Mouse (Mus musculus) layer of hippocampus, adult 9-11 months (tissue): ENCODE results near the gene Chl1.
A peak's percentile ranks its signal among the peaks of the same experiment; 100 is the strongest.

Source experiments
- DNase-seq: peaks from one replicate; pipeline ENCODE4 v3.0.0; 2022

The Chl1 gene

DNA sequence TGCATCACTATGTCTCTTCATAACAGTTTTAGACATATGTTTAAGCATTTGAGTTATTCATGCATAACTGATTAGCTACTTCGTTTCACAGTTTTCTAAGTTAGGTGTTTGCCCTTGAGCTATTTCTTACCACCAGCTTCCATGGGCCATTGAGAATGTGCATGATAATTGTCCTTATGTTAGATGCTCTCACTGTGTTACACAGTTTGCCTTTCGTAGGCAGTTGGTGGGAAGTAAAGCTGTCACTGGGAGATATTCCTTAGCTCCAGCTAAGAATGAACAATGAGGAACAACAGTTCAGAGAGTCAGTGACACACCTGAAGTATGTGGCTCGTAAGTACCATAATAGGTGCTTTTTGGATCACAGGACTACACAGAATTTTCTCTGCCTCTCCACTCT, 35.9 kb downstream of the Chl1 start:
- no peak for DNase-seq

DNA sequence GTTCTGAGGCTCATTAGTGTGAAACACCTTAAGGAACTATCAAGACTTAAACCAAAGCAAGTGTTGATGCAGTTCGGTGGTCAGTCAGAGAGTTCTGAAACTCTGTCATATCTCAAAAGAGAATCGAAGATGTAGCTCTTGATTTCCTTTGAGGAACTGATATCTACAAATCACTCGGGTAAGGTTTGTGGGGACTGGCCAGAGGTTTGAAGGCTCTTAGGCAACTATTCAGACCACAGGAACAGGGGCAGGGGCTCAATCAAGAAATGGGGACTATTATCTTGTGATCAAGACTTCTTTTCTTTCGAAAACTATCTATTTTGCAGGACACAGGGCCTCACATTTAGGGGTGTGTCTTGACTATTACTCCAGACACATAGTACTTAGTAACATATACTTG, 39.5 kb downstream of the Chl1 start:
- no peak for DNase-seq

DNA sequence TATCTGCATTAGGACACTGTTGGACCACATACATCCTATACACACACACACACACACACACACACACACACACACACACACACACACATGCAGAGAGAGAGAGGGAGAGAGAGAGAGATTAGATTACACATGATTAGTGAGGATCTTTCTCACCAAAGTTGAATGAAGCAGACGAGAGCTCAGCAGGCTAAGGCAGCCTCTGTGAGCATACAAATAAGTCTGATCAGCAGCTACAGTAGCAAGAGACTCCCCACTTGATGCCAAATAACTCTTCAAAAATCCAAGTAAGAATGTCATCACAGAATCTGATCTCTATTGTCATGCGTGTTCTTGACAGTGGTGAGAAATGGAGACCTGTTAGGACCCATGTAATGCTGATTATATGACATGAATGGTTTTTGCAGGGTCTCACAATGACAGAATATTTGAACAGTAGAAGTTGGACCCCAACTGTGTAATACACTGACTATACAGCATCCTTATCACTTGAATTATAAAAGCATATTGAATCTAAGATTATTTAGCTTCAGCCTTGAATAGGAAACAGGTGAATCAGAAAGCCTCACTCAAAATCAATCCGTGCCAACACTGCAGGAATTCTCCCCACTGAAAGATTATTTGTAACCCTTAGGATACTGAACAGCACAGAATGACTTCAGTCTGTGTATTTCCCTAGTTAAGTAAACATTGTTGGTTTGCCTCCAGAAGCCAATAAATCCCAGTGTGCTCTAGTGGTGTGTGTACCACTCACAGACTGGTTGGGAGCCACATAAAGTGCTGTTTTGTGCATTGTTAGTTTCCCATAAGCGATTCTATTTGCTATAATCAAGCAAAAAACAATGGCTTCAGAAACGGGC, 47.9 kb downstream of the Chl1 start:
- no peak for DNase-seq

DNA sequence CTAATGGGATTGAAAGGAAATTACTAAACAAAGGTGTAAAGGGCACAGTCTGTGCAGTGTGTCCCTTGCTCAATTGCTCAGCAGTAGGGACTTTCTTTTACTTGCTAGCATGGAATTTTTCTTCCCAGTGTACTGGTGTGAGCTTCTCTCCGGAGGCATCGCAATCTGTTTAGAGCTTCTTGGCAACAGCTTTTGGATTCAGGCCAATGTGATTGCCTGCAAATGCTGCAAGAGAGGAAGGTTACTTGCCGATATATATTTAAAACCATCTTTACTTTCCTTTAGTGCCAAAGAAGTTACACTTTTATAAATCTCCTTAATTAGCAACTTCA, 48.5 kb downstream of the Chl1 start:
- peak; percentile 78 for DNase-seq

DNA sequence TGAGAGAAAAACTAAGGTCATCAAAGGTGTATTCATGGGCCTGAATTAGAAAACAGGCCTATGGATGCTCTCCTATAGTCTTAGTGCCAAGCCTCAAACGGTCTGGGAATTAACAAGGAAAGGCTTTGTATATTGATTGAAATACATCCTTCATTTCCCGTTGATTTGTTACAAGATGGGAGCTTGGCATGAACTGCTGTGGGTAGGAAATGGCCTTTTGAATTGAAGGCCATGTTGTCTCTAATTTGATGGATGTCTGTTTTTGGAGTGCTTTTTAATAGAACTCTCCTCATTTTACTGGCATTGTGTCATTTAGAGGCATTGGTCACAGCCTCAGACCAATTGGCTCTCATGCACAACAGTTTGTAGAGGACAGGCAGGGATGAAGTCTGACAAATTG, 49.0 kb downstream of the Chl1 start:
- no peak for DNase-seq

DNA sequence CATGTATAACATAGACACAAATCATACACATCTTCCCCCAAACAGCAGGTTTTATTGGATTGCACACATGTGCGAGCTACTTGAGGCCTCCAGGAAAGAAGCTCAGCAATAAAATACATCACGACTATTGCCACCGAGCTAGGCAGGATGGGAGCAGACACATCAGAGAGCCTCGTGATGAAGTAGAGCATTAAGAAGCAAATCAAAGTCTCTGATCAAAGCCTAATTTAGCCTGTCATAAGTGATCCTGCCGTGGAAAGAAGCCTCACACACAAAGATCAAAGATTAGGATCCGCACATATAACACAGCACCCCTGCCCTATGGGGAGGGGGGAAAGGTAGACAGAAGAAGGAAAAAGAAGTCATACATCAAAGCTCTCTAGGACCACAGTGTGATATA, 54.4 kb downstream of the Chl1 start:
- DNase-seq, result no peak

DNA sequence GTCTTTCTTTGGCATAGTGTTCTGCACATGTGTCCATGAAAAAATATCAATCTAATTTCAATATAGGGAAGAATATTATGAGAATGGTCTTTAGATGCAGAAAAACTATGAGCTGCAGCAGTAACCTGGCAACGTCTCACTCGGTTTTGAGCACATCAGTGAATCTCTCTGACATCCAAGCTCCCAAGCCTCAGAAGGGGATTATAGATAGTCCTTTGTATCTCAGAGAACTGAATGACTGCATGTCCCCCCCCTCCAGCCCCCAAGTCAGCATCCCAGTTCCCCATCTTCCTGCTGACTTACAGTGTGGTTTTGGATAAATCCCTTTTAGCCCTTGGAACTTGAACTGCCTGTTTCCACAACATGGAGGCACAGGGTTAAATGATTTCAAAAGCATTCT, 56.9 kb downstream of the Chl1 start:
- no peak for DNase-seq

DNA sequence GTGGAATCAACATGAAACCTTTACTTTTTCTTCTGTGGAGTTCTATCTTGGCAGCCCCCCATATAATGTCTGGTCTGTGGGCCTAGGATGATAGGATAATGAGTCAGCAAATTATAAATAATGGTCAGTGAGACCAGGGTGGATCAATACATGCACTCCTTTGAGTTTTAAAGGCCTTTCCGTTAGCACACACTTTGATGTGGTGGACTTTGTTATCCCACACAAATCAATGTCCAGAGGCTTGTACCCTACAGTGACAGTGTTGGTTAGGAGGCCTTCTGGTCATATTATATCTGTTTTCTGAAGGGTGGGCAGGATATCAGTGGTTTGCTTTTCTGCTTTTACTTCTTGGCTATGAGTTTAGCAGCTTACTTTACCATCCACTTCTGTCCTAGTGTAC, 62.3 kb downstream of the Chl1 start:
- no peak for DNase-seq

DNA sequence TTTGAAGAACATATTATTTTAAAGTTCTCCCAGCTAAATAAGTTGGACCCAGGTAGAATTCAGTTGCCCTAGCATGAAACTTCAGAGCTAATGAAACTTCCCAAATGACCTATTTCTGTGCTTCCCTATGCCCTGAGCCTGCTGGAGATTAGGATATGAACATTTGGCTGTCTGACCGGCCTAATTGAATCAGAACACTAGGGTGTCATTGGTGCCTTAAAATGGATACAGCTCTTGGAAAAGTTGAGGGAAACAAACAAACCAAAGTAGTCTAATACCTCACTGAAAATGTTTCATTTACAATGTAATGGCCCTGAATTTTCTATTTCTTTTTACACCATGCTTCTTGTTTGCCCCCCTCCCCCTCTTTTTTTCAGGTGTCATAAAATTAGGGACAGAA, 73.8 kb downstream of the Chl1 start:
- no peak for DNase-seq

DNA sequence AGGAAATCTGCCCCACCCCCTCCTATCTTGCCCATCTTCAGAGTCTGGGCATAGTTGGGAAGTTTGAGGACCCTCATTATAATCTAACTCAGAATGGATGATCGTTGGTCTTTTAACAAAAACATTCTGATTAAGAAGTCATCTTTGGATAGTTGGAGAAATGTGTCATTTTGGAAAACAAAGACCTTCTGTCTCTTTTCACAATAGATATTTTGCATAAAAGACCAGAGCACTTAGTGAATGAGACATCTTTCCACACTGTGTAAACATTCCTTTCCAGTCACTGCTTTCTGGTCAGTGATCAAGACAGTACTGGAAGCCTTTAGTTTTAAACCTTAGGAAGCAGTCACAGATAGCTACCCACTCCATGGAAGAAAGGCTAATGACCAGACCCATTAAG, 75.3 kb downstream of the Chl1 start:
- DNase-seq, result no peak

DNA sequence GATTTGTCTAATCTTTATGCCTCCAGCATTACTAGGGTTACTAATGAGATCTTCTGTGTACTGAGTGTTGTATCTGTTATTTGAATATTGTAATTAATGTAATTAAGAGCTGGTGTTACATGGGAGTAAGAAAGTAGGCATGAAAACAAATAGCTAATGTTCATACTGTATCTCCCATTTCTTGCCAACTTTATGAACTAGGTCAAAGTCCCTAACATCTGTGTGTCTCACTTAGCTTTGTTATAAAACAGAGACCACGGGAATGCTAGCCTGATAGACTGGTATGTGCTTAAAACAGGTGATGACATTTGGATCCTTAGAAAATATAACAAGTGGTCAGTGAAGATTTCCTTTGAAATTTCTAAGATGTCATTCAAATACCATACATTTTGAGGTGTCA, 75.7 kb downstream of the Chl1 start:
- DNase-seq, result no peak

DNA sequence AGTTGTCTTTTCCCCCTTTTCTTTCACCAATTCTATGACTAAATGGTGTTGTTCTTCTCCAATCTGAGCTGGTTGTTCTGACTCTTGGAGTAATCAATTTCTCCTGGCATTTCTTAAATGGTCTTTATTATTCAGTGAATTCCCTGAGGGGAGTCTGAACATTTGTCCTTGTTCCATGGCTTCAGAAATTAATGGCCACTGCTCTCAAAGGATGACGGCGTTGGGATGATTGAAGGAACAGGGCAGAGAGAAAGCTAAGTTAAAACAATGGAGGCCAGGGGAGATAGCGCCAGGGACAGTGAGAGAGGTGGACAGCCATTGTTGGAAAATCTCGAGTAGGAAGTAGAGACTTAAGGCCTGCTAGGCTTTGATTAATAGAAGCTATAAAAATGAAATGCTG, 91.7 kb downstream of the Chl1 start:
- no peak for DNase-seq

DNA sequence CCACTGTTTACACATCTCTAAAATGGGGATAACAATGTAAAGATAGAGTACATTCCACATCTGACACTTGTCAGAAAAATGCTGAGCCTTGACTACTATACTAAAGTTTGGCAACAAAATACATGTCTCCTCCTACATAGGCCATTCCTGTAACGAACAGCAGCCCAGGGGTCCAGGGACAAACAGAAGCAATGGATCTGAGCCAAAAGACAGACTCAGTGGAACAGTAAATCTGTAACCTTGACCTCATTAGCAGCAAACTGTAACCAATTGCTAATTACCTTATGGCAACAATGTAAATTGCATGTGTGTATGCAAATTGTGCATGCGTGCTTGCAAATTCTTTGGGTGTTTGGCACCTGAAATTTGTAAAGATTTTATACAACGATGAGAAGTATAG, 100.3 kb downstream of the Chl1 start:
- no peak for DNase-seq

DNA sequence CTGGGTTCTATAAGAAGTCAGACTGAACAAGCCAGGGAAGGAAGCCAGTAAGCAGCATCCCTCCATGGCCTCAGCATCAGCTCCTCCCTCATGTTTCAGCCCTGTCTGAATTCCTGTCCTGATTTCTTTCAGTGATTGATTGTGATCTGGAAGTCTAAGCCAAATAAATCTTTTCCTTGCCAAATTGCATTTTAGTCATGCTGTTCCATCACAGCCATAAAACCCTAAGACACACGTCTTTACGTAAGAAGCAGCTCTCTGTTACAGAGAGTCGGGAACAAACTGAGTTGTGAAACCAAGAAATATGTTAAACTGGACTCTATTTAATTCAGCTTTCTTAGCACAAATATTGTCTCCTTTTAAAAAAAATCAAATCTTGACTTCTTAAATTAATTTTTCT, 102.2 kb downstream of the Chl1 start:
- no peak for DNase-seq

DNA sequence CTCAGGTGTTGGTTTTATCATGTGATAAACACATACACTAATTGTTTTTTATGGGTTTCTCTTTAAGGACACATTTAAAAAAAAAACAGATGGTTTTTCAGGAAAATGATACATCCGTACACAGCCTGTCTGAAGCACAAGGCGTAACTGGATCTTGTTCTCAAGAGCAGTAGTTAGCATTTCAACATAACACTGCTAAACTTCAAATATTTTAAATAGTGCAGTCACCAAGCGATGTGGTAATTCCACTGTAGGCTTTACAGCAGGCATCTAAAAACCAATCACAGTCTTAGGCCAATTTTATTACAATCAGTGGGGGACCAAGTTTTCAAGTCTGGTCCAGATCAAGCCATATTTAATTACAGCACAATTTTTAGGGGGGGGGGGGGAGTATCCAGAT, 103.3 kb downstream of the Chl1 start:
- DNase-seq, result no peak

DNA sequence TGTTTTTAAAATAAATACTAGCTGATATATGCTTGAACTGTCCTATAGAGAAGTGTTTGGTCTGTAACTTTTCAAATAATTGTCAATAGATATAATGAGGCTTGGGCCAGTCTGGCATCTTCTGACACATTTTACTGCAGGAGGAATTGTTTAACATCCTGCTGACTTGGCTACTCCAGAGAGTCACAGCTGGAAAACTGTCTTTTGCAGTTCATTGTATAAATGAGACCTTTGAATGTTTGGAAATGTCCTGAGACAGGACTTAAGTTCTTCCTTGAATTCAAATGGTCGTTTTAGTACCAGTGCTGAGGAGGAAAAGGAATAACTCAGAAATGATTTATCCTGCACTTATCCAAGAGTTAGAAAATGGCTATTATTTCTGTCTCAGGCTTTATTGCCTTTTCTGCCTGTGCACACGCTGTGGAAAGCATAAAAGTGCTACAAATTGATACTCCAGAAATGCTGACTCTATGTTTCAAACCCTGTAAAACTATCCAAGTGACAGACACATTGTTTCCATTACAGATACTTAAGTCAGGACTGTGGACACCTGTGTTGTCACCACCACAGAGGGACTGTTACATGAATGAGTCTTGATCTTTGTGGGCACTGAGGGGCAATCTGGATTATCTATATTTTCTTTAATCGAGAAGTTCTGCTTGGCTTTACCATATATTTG, 105.7 kb downstream of the Chl1 start:
- DNase-seq, result no peak

DNA sequence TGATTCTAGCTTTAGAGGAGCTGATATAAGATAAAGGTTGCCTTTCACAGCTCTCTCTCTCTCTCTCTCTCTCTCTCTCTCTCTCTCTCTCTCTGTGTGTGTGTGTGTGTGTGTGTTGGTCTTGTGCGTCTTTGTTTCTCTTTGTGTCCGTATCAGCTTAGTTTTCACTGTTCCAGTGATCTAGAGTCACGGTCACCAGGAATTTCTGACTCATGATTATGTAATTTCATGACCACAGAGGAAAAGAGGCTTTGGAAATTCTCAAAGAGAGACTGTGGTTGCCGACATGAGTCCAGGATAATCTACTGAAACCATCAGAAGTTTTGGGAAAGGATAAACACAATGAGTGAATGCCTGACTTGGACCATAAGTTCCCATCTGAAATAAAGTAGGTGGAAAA, 110.5 kb downstream of the Chl1 start:
- DNase-seq, result no peak

DNA sequence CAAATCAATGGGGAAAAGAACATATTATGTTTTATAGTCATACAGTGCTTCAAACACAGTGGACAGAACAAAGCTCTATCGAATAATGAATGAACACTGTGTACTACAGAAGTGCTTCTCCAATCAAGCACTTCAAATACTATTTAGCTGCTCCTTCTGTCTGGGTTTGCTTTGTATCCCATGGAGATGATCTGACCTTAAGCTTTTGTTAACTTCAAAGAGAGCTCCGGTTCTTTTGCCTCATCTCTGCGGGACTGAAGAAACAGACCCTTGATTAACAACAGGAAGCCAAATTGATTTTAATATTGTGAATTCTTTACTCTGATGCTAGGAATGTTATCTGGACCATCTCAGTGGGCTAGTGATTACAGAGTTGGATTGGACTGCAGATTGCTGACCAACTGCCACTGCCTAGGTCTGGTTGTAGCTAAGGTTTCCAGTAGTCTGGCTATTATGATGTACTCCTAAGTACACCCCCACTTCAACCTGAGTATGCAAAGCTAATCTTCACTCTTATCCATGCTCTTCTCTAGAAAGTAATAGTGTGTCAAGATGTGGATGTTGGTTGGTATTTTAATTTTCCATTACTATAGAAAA, 111.8 kb downstream of the Chl1 start:
- DNase-seq, result no peak

DNA sequence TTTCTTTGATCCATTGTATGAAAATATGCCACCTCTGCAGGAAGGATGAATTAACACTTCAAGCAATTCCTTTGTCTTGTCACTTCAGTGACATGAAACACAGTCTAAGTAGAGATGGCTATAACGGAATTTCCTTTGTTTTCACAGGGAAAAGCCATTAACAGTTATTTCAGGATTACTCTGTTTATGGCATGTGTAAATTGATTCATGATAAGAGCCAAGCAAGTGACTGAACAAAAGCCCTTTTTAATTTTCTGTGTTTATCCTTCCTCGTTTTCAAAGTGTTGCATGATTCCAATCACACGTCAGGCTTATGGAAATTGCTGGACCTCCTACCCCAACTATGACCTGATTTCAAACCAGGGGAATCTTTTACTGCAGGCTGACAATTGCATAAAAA, 122.5 kb downstream of the Chl1 start:
- DNase-seq, result no peak

DNA sequence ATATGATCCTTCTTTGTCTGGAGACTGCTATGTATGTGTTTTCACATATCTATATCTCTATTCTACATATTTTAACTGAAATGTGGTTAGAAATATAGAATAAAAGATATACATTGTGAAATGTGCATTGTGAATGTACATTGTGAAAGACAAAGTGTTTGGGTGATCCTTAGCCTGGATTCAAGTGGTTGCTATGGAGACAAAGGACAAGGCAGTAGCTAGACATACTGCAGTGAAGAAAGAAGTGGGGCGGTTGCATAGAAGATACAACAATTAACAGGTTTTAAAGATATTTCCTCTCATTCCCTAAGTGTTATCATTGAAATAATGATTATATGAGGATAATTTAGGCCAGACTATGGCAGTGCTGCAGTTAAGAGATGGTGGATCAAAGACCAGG, 146.4 kb downstream of the Chl1 start:
- no peak for DNase-seq

DNA sequence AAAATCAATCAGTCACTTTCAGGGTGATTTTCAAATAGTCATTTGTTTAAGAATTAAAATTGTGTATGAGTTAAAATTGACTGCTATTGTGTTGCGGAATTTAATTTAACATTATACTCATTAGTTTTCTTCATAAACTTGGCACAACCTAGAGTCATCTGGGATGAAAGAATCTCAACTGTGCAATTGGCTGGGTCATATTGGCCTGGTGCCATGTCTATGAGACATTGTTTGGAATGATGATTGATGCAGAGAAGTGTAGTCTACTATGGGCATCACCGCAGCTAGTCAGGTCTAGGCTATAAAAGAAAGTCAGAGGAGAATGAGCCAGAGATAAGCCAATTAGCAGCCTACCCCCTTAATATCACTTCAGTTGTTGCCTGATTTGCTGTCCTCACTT, 148.8 kb downstream of the Chl1 start:
- peak; percentile 22 for DNase-seq

DNA sequence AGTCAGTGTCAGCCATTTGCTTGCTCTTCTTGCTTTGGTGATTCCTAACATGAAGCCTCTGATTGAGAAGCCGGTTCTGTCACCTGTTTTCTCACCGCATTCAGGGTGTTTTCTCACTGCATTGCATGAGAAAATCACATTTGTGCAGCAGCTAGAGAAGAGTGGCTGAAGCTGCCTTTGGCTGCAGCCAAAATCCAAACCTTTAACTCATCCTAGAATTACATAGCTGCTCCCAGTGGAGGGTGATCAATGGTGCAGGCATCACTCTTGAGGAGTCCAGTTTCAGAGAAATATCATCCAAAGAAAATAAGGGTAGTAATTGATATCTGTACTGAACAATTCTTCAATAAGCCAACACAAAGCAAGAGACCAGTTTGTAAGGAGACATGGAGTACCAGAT, 154.8 kb downstream of the Chl1 start:
- no peak for DNase-seq

DNA sequence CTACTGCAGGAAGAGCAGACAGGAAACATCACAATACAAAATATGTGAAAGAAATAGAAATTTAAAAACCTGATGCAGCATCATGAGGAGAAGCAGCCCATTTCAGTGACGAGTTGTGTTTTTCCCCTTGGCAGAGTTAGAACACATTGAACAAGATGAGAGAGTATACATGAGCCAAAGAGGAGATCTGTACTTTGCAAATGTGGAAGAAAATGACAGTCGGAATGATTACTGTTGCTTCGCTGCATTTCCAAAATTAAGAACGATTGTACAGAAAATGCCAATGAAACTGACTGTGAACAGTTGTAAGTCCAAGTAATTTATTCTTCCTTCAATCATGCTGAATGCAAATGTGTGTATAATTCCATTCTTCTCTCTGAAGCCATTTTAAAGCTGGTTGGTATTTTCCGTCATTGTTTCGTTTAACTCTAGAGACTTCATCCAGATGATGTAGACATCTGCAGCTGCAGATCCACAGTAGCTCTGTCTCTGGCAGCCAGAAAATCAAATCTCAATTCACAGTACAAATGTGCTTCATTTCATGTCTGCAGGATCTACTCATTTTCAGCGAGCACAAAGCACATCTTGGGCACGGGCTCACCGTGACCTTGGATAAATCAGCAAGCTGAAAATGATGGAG, 155.4 kb downstream of the Chl1 start:
- no peak for DNase-seq

DNA sequence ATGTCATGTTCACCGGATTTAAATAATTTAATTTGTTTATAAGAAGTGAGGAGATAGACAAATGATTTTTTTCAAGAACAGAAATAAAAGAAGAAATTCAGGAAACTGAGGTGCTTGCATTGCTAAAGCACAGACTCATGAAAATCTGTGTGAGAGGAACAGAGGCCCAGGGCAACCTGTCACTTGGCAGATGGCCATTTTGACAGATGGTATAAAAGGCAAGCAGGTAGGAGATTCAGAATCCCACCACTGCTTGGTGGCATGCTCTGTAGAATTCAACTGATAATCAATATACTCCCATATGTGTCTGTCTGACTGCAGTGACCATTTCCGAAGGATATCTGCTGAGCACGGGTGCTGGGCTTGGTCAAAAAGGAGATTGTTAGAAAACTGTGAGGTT, 162.7 kb downstream of the Chl1 start:
- no peak for DNase-seq
